Mouse (Mus musculus) right cerebral cortex, postnatal 36 days (tissue): ENCODE results near the gene Fibcd1.

Source experiments
- DNase-seq, 2 experiments: peaks; one replicate each; pipeline ENCODE4 v3.0.0; 2022; ENCODE audit warnings: low spot score in 2 of 2, mixed read lengths in 1 of 2

Gene Fibcd1

GRCm38 (mm10) chr2:31769115-31769514 lies 76.7 kb downstream of the Fibcd1 start:
- DNase-seq: no peak

GRCm38 (mm10) chr2:31767815-31768214 lies 78.0 kb downstream of the Fibcd1 start:
- DNase-seq: no peak

GRCm38 (mm10) chr2:31767104-31767503 lies 78.7 kb downstream of the Fibcd1 start:
- no peak for DNase-seq
